Mouse (Mus musculus) MEL (cell line): ENCODE measurements around the gene Atp5l. TPM values are rescaled to one million over a fixed set of nuclear protein-coding genes. Genes with fewer than 3 reads are reported as not detected.

Experiments used
- DNase-seq: peaks from one replicate; pipeline ENCODE4 v3.0.0; 2011; ENCODE audit warnings: low read depth, low spot score
- H3K27ac ChIP-seq: 2 replicates; pipeline ENCODE4 v1.5.1; 2012; ENCODE audit warnings: low read depth, mild to moderate bottlenecking, control low read depth, low read length, moderate library complexity; ENCODE audit not compliant: control insufficient read depth
- H3K27me3 ChIP-seq, 2 experiments: fragments of 150-350 bp in 1 of 2; sonication (generic) in 1 of 2; 2 replicates each; pipeline ENCODE4 v1.6.1; 2012; ENCODE audit warnings: low read length in 2 of 2, mild to moderate bottlenecking in 2 of 2, improper control_type of control experiment in 1 of 2, moderate library complexity in 1 of 2; ENCODE audit not compliant: insufficient read depth in 2 of 2, control insufficient read depth in 1 of 2
- H3K36me3 ChIP-seq, 2 experiments: 2 replicates each; pipeline ENCODE4 v1.6.1; 2012 to 2014; ENCODE audit warnings: low read length in 2 of 2, improper control_type of control experiment in 1 of 2, inconsistent platforms in 1 of 2, mild to moderate bottlenecking in 1 of 2; ENCODE audit not compliant: insufficient read depth in 2 of 2, control insufficient read depth in 1 of 2
- H3K4me1 ChIP-seq, 2 experiments: fragments of 150-350 bp in 1 of 2; sonication (generic) in 1 of 2; 2 replicates each; pipeline ENCODE4 v1.6.1; 2012; ENCODE audit warnings: low read length in 2 of 2, improper control_type of control experiment in 1 of 2, mild to moderate bottlenecking in 1 of 2; ENCODE audit not compliant: insufficient read depth in 2 of 2, control insufficient read depth in 1 of 2
- H3K4me3 ChIP-seq, 2 experiments: fragments of 150-350 bp in 1 of 2; sonication (generic) in 1 of 2; 2 replicates each; pipeline ENCODE4 v1.5.1; 2012; ENCODE audit warnings: low read depth in 2 of 2, low read length in 2 of 2, mild to moderate bottlenecking in 2 of 2, moderate library complexity in 2 of 2, control low read depth in 1 of 2, improper control_type of control experiment in 1 of 2; ENCODE audit not compliant: control insufficient read depth in 1 of 2, insufficient read depth in 1 of 2
- H3K79me2 ChIP-seq: 2 replicates; pipeline ENCODE4 v1.6.1; 2012; ENCODE audit warnings: mild to moderate bottlenecking, low read length, moderate library complexity; ENCODE audit not compliant: control insufficient read depth, poor library complexity, insufficient read depth
- H3K9ac ChIP-seq: 2 replicates; pipeline ENCODE4 v1.6.1; 2012; ENCODE audit warnings: low read depth, mild to moderate bottlenecking, control low read depth, low read length, moderate library complexity; ENCODE audit not compliant: control insufficient read depth, poor library complexity, severe bottlenecking
- H3K9me3 ChIP-seq: fragments of 150-350 bp; sonication (generic); replicated peaks from 2 replicates; pipeline ENCODE4 v1.6.1; 2012; ENCODE audit warnings: mild to moderate bottlenecking, low read length, improper control_type of control experiment, moderate library complexity; ENCODE audit not compliant: insufficient read depth
- BHLHE40 ChIP-seq: IDR thresholded peaks from 2 replicates; pipeline ENCODE4 v1.6.1; 2012; ENCODE audit warnings: low read depth, mild to moderate bottlenecking, inconsistent platforms, low read length, improper control_type of control experiment, borderline replicate concordance
- CHD1 ChIP-seq: IDR thresholded peaks from 2 replicates; pipeline ENCODE4 v1.6.1; 2012; ENCODE audit warnings: low read depth, mild to moderate bottlenecking, inconsistent platforms, low read length, improper control_type of control experiment
- CTCF ChIP-seq, 3 experiments: IDR thresholded peaks in 2 of 3; conservative IDR thresholded peaks in 1 of 3; 2 replicates each; pipeline ENCODE4 v1.5.1; 2011 to 2012; ENCODE audit warnings: low read length in 3 of 3, low read depth in 2 of 3, mild to moderate bottlenecking in 2 of 3, improper control_type of control experiment in 1 of 3, inconsistent platforms in 1 of 3, mixed read lengths in 1 of 3, moderate library complexity in 1 of 3; ENCODE audit not compliant: control insufficient read depth in 1 of 3, insufficient read depth in 1 of 3, poor library complexity in 1 of 3, severe bottlenecking in 1 of 3
- E2F4 ChIP-seq: IDR thresholded peaks from 2 replicates; pipeline ENCODE4 v1.6.1; 2011; ENCODE audit warnings: low read depth, low read length, improper control_type of control experiment, borderline replicate concordance
- ELF1 ChIP-seq: IDR thresholded peaks from 2 replicates; pipeline ENCODE4 v1.6.1; 2014; ENCODE audit warnings: low read depth, mild to moderate bottlenecking, inconsistent platforms, low read length, improper control_type of control experiment, moderate library complexity
- GABPA ChIP-seq: IDR thresholded peaks from 2 replicates; pipeline ENCODE4 v1.6.1; 2012; ENCODE audit warnings: low read depth, mild to moderate bottlenecking, inconsistent platforms, low read length, improper control_type of control experiment, moderate library complexity
- GATA1 ChIP-seq: IDR thresholded peaks from 2 replicates; pipeline ENCODE4 v1.6.1; 2011; ENCODE audit warnings: low read depth, low read length, improper control_type of control experiment
- KAT2A ChIP-seq: conservative IDR thresholded peaks from 2 replicates; pipeline ENCODE4 v1.6.1; 2012; ENCODE audit warnings: low read depth, low read length, improper control_type of control experiment, inconsistent platforms
- MAFK ChIP-seq: IDR thresholded peaks from 2 replicates; pipeline ENCODE4 v1.6.1; 2011; ENCODE audit warnings: low read depth, mild to moderate bottlenecking, low read length, improper control_type of control experiment, borderline replicate concordance
- MXI1 ChIP-seq: IDR thresholded peaks from 2 replicates; pipeline ENCODE4 v1.6.1; 2011; ENCODE audit warnings: mild to moderate bottlenecking, low read depth, low read length, improper control_type of control experiment
- MYB ChIP-seq: IDR thresholded peaks from 2 replicates; pipeline ENCODE4 v1.6.1; 2011; ENCODE audit warnings: mild to moderate bottlenecking, low read depth, low read length, improper control_type of control experiment
- MYC ChIP-seq: IDR thresholded peaks from 2 replicates; pipeline ENCODE4 v1.6.1; 2011; ENCODE audit warnings: low read depth, mild to moderate bottlenecking, low read length, improper control_type of control experiment, moderate library complexity
- NELFE ChIP-seq: IDR thresholded peaks from 2 replicates; pipeline ENCODE4 v1.6.1; 2011; ENCODE audit warnings: low read depth, low read length, improper control_type of control experiment
- NRF1 ChIP-seq: IDR thresholded peaks from 2 replicates; pipeline ENCODE4 v1.6.1; 2014; ENCODE audit warnings: low read depth, mild to moderate bottlenecking, inconsistent platforms, low read length, improper control_type of control experiment, moderate library complexity; ENCODE audit not compliant: poor library complexity, insufficient read depth, severe bottlenecking
- POLR2A ChIP-seq, 2 experiments: IDR thresholded peaks; 2 replicates each; pipeline ENCODE4 v1.6.1; 2011 to 2012; ENCODE audit warnings: low read length in 2 of 2, mild to moderate bottlenecking in 2 of 2, control low read depth in 1 of 2, improper control_type of control experiment in 1 of 2, low read depth in 1 of 2, moderate library complexity in 1 of 2; ENCODE audit not compliant: control insufficient read depth in 1 of 2, insufficient read depth in 1 of 2, poor library complexity in 1 of 2
- POLR2AphosphoS5 ChIP-seq: IDR thresholded peaks from 2 replicates; pipeline ENCODE4 v1.6.1; 2012; ENCODE audit warnings: low read depth, borderline replicate concordance, mild to moderate bottlenecking, inconsistent platforms, low read length, moderate library complexity, mixed read lengths
- RAD21 ChIP-seq: IDR thresholded peaks from 2 replicates; pipeline ENCODE4 v1.6.1; 2011; ENCODE audit warnings: mild to moderate bottlenecking, low read depth, low read length, improper control_type of control experiment
- SIN3A ChIP-seq: IDR thresholded peaks from 2 replicates; pipeline ENCODE4 v1.6.1; 2012; ENCODE audit warnings: low read length, improper control_type of control experiment, inconsistent platforms
- TAL1 ChIP-seq: IDR thresholded peaks from 2 replicates; pipeline ENCODE4 v1.6.1; 2012; ENCODE audit warnings: mild to moderate bottlenecking, inconsistent platforms, low read length, moderate library complexity, mixed read lengths
- TCF12 ChIP-seq: IDR thresholded peaks from 2 replicates; pipeline ENCODE4 v1.6.1; 2014; ENCODE audit warnings: low read depth, mild to moderate bottlenecking, inconsistent platforms, low read length, improper control_type of control experiment, moderate library complexity
- UBTF ChIP-seq: IDR thresholded peaks from 2 replicates; pipeline ENCODE4 v1.6.1; 2012; ENCODE audit warnings: low read depth, mild to moderate bottlenecking, inconsistent platforms, low read length, improper control_type of control experiment, moderate library complexity, borderline replicate concordance; ENCODE audit not compliant: insufficient read depth
- USF1 ChIP-seq: IDR thresholded peaks from 2 replicates; pipeline ENCODE4 v1.6.1; 2014; ENCODE audit warnings: low read depth, mild to moderate bottlenecking, inconsistent platforms, low read length, improper control_type of control experiment, moderate library complexity
- USF2 ChIP-seq, 2 experiments: IDR thresholded peaks; 2 replicates each; pipeline ENCODE4 v1.6.1; 2011 to 2012; ENCODE audit warnings: improper control_type of control experiment in 2 of 2, low read length in 2 of 2, borderline replicate concordance in 1 of 2, inconsistent platforms in 1 of 2, low read depth in 1 of 2, mild to moderate bottlenecking in 1 of 2; ENCODE audit not compliant: insufficient read depth in 1 of 2
- ZC3H11A ChIP-seq: IDR thresholded peaks from 2 replicates; pipeline ENCODE4 v1.6.1; 2012; ENCODE audit warnings: low read depth, mild to moderate bottlenecking, inconsistent platforms, low read length, improper control_type of control experiment
- ZMIZ1 ChIP-seq: IDR thresholded peaks from 2 replicates; pipeline ENCODE4 v1.6.1; 2012; ENCODE audit warnings: low read depth, mild to moderate bottlenecking, inconsistent platforms, low read length, improper control_type of control experiment, moderate library complexity
- ZNF384 ChIP-seq: IDR thresholded peaks from 2 replicates; pipeline ENCODE4 v1.6.1; 2012; ENCODE audit warnings: low read depth, mild to moderate bottlenecking, inconsistent platforms, low read length, improper control_type of control experiment
- polyA plus RNA-seq, 2 experiments: library from polyadenylated mRNA; stranded (reverse) in 1 of 2; unstranded in 1 of 2; fragments of >175 nt in 1 of 2; fragments of >200 nt in 1 of 2; gene quantifications; 2 replicates each; pipeline versions ENCODE4 v1.2.1 to v1.2.4; 2012; ENCODE audit warnings: low replicate concordance in 2 of 2, low read depth in 1 of 2; ENCODE audit not compliant: insufficient read length in 2 of 2, insufficient read depth in 1 of 2, missing spikeins in 1 of 2
- total RNA-seq: library from RNA; depleted of rRNA; stranded (reverse); fragments of 300-350 nt; gene quantifications from 2 replicates; pipeline ENCODE4 v1.2.3, GENCODE M21; 2012

The Atp5l gene
- total and polyA plus RNA-seq, 3 experiments, result 320 to 719 TPM; not detected in 1

- no peak overlapping the region for H3K9ac ChIP-seq
- H3K9me3 ChIP-seq, result no peaks in the 10 kb centered on the region
- TF ChIP-seq KAT2A, result no peak
- TF ChIP-seq NRF1, result no peak
- no peak for TF ChIP-seq POLR2A (IDR thresholded peaks at IDR 0.05; ENCODE audit: control insufficient read depth in 1 of 2, insufficient read depth in 1 of 2, low read depth in 1 of 2, low read length in 2 of 2, poor library complexity in 1 of 2)
- no peak for TF ChIP-seq BHLHE40
- TF ChIP-seq MXI1, result no peak
- no peak for TF ChIP-seq TAL1
- no peak for TF ChIP-seq RAD21
- TF ChIP-seq ZNF384, result no peak
- TF ChIP-seq ZMIZ1, result no peak
- no peak for TF ChIP-seq MYC
- TF ChIP-seq CTCF (IDR thresholded peaks at IDR 0.05 in 2 of 3, conservative IDR thresholded peaks at IDR 0.05 in 1 of 3; ENCODE audit: control insufficient read depth in 1 of 3, insufficient read depth in 1 of 3, low read depth in 2 of 3, low read length in 3 of 3, poor library complexity in 1 of 3, severe bottlenecking in 1 of 3), result no peak
- TF ChIP-seq ZC3H11A, result no peak
- no peak for TF ChIP-seq POLR2AphosphoS5
- no peak for TF ChIP-seq USF2 (IDR thresholded peaks at IDR 0.05; ENCODE audit: borderline replicate concordance in 1 of 2, insufficient read depth in 1 of 2, low read depth in 1 of 2, low read length in 2 of 2)
- no peak for TF ChIP-seq MYB
- no peak for TF ChIP-seq TCF12
- TF ChIP-seq GATA1, result no peak
- TF ChIP-seq GABPA, result no peak
- no peak for TF ChIP-seq UBTF
- no peak for TF ChIP-seq NELFE
- H3K27ac ChIP-seq, result no peak overlapping the region
- peaks cover 83% of the 10 kb centered on the region for H3K79me2 ChIP-seq
- H3K4me1 ChIP-seq, result peaks cover 2 to 9% of the 10 kb centered on the region in 2 experiments; a peak in 2 of 4 replicates
- H3K27me3 ChIP-seq, result no peaks in the 10 kb centered on the region
- H3K36me3 ChIP-seq, result peaks cover 5 to 10% of the 10 kb centered on the region in 2 experiments
- no peak for DNase-seq
- H3K4me3 ChIP-seq, result no peak overlapping the region
Measured at GRCm38 (mm10) chr9:44875476-44875875, 45.1 kb downstream of the Atp5l start.

- Histone ChIP-seq H3K79me2 (peaks cover 74% of the 10 kb centered on the region), H3K4me3 (no peak overlapping the region), H3K27ac (no peak overlapping the region), H3K36me3 (peaks cover 9 to 10% of the 10 kb centered on the region in 2 experiments)
- DNase-seq, result no peak
- no peak for TF ChIP-seq ZC3H11A
- no peak for TF ChIP-seq MAFK
- no peak for TF ChIP-seq USF1
- no peak for TF ChIP-seq E2F4
- TF ChIP-seq ELF1, result no peak
- TF ChIP-seq CHD1, result no peak
- no peak for TF ChIP-seq CTCF (IDR thresholded peaks at IDR 0.05 in 2 of 3, conservative IDR thresholded peaks at IDR 0.05 in 1 of 3; ENCODE audit: control insufficient read depth in 1 of 3, insufficient read depth in 1 of 3, low read depth in 2 of 3, low read length in 3 of 3, poor library complexity in 1 of 3, severe bottlenecking in 1 of 3)
- TF ChIP-seq RAD21, result no peak
- TF ChIP-seq SIN3A, result no peak
- no peak for TF ChIP-seq UBTF
- no peak for TF ChIP-seq MYC
- TF ChIP-seq, all 39 proteins: peak for 0
- no peaks in the 10 kb centered on the region for H3K9me3 ChIP-seq
- no peaks in the 10 kb centered on the region for H3K27me3 ChIP-seq
- no peak overlapping the region for H3K9ac ChIP-seq
- H3K4me1 ChIP-seq, result peaks cover 2 to 6% of the 10 kb centered on the region in 2 experiments; a peak in 1 of 4 replicates
Measured at GRCm38 (mm10) chr9:44874198-44874597, 46.3 kb downstream of the Atp5l start.
